Comparison of ENCODE assay signal across 13 mouse cellular contexts in the genomic region with DNA sequence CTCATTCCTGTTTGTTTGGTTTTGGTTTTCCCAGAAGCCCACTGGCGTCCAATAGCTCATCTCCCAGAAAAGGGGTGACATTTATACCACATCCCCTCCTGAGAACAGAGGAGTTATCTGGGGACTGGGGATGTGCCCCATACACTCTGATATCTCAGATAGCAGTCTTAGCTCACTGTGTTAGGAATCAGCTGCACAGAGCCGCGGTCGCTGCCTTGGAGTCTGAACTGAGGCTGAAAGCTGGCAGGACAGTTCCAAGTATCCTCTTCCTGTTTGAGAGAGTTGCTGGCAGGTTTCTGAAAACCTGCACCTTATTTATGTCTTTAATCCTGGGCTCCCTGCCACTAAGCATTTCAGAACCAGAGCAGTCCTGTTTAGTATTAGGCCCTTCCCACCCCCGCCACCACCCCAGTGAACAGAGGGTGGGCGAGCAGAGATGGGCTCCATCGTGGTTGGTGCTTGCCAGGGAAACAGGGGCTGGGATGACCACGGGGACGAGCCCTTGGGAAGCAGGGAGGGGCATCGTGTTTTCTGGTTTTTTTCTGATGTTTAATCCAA.
DNase-seq lines count a peak whose midpoint lies in the region; ATAC-seq and TF ChIP-seq lines count a peak whose summit lies in the region.
"Had no signal": no experiment of that assay in that cellular context is flagged by ENCODE, and none has a peak within 500 bp of the region (broad histone marks: within the 10 kb centered on the region; RNA-seq: fewer than 3 reads in every experiment).

No protein-coding gene starts in this region.

- WGBS in limb, embryonic 13.5 days: 52% methylated on average over 10 of the region's 10 CpGs
- WGBS in limb, embryonic 10.5 days: 67% methylated on average over 10 of the region's 10 CpGs
- 73% methylated on average over 10 of the region's 10 CpGs for WGBS in hindbrain, embryonic 14.5 days
- 58% methylated on average over 10 of the region's 10 CpGs for WGBS in liver, embryonic 11.5 days

- TF ChIP-seq CTCF in gastrocnemius, adult 2 months (IDR thresholded peaks at IDR 0.05): no peak

- H3K9ac ChIP-seq in limb, embryonic 13.5 days: no peak overlapping the region
- no peak overlapping the region for H3K9ac ChIP-seq in hindbrain, embryonic 14.5 days
- no peak overlapping the region for H3K9ac ChIP-seq in liver, embryonic 11.5 days (ENCODE audit: low read depth, low read length)
- H3K9ac ChIP-seq: liver, embryonic 15.5 days had no signal

- ATAC-seq in limb, embryonic 13.5 days (ENCODE audit: low FRiP score, low read depth): peak; percentile 85
- no peak for ATAC-seq in hindbrain, embryonic 14.5 days (ENCODE audit: low FRiP score)
- no peak for ATAC-seq in liver, embryonic 11.5 days (replicated peaks; ENCODE audit: low FRiP score)

- H3K4me2 ChIP-seq in limb, embryonic 13.5 days (replicated peaks): no peak overlapping the region
- H3K4me2 ChIP-seq in hindbrain, embryonic 14.5 days (replicated peaks): no peak overlapping the region
- no peak overlapping the region for H3K4me2 ChIP-seq in liver, embryonic 11.5 days
- H3K4me2 ChIP-seq: liver, embryonic 15.5 days had no signal

- no peaks in the 10 kb centered on the region for H3K36me3 ChIP-seq in limb, embryonic 13.5 days
- 0 out of 2 replicates have a peak, but pooled peaks cover 3% of the 10 kb centered on the region for H3K36me3 ChIP-seq in limb, embryonic 10.5 days
- no peaks in the 10 kb centered on the region for H3K36me3 ChIP-seq in hindbrain, embryonic 14.5 days (replicated peaks; ENCODE audit: control insufficient read depth, insufficient read depth)
- H3K36me3 ChIP-seq in liver, embryonic 11.5 days (ENCODE audit: control insufficient read depth, insufficient read depth, low read length): no peaks in the 10 kb centered on the region
- H3K36me3 ChIP-seq: liver, embryonic 15.5 days had no signal

- no peaks in the 10 kb centered on the region for H3K27me3 ChIP-seq in limb, embryonic 13.5 days
- no peaks in the 10 kb centered on the region for H3K27me3 ChIP-seq in limb, embryonic 10.5 days (ENCODE audit: low read depth, poor library complexity, severe bottlenecking)
- H3K27me3 ChIP-seq in hindbrain, embryonic 14.5 days (ENCODE audit: control insufficient read depth, insufficient read depth, low read length): no peaks in the 10 kb centered on the region
- no peaks in the 10 kb centered on the region for H3K27me3 ChIP-seq in liver, embryonic 11.5 days (replicated peaks; ENCODE audit: control insufficient read depth, insufficient read depth, low read length)
- H3K27me3 ChIP-seq: liver, embryonic 15.5 days had no signal

- DNase-seq in limb, embryonic 10.5 days (ENCODE audit: low spot score): no peak
- DNase-seq in adipocyte (ENCODE audit: low spot score): peak; percentile 23
- peak; percentile 43 for DNase-seq in gastrocnemius, adult 2 months
- DNase-seq in skeletal muscle tissue, adult 2 months (ENCODE audit: low read depth, low spot score): peak; percentile 11
- DNase-seq in hindbrain, embryonic 14.5 days (ENCODE audit: low spot score): no peak
- no peak for DNase-seq in liver, embryonic 11.5 days (ENCODE audit: low spot score)
- DNase-seq: cerebellum, postnatal 36 days; kidney, adult 9 months; midbrain, embryonic 14.5 days; spleen, adult 18-20 months; thymus, postnatal 36 days had no signal

- intact Hi-C loops in gastrocnemius, adult 2 months (cut with DNase I): no loop called here

- 0 out of 2 replicates have a peak overlapping the region, but pooled peaks have one; percentile 15 for H3K27ac ChIP-seq in limb, embryonic 13.5 days
- H3K27ac ChIP-seq in limb, embryonic 10.5 days: no peak overlapping the region
- peak overlapping the region; percentile 48 for H3K27ac ChIP-seq in gastrocnemius, adult 2 months
- H3K27ac ChIP-seq in hindbrain, embryonic 14.5 days: no peak overlapping the region
- H3K27ac ChIP-seq in liver, embryonic 11.5 days (ENCODE audit: low read depth, low read length): no peak overlapping the region
- H3K27ac ChIP-seq: liver, embryonic 15.5 days had no signal

- H3K9me3 ChIP-seq in limb, embryonic 13.5 days: peaks cover 8% of the 10 kb centered on the region; the same call in 1 of the 2 replicates
- H3K9me3 ChIP-seq in limb, embryonic 10.5 days (replicated peaks): 0 out of 2 replicates have a peak, but pooled peaks cover 2% of the 10 kb centered on the region
- H3K9me3 ChIP-seq in hindbrain, embryonic 14.5 days (ENCODE audit: control insufficient read depth, low read length): peaks cover 4% of the 10 kb centered on the region; the same call in 1 of the 2 replicates
- H3K9me3 ChIP-seq in liver, embryonic 11.5 days (ENCODE audit: control insufficient read depth, low read length): no peaks in the 10 kb centered on the region
- H3K9me3 ChIP-seq: liver, embryonic 15.5 days had no signal

- H3K4me3 ChIP-seq in limb, embryonic 13.5 days: no peak overlapping the region
- no peak overlapping the region for H3K4me3 ChIP-seq in limb, embryonic 10.5 days
- H3K4me3 ChIP-seq in gastrocnemius, adult 2 months: no peak overlapping the region
- H3K4me3 ChIP-seq in hindbrain, embryonic 14.5 days (replicated peaks; ENCODE audit: low read length): no peak overlapping the region
- no peak overlapping the region for H3K4me3 ChIP-seq in liver, embryonic 11.5 days (ENCODE audit: low read depth, low read length)
- H3K4me3 ChIP-seq: liver, embryonic 15.5 days had no signal

- peaks cover 15% of the 10 kb centered on the region for H3K4me1 ChIP-seq in limb, embryonic 13.5 days
- peaks cover 14% of the 10 kb centered on the region for H3K4me1 ChIP-seq in limb, embryonic 10.5 days
- no peaks in the 10 kb centered on the region for H3K4me1 ChIP-seq in hindbrain, embryonic 14.5 days (replicated peaks; ENCODE audit: control insufficient read depth, insufficient read depth, low read length)
- H3K4me1 ChIP-seq in liver, embryonic 11.5 days (replicated peaks; ENCODE audit: control insufficient read depth, insufficient read depth, low read length): no peaks in the 10 kb centered on the region; the same call in 1 of the 2 replicates
- H3K4me1 ChIP-seq: liver, embryonic 15.5 days had no signal

Comparison
In these comparisons a context has a peak if more than half of its experiments do, and no peak if none do; other contexts are left out.
1. H3K27ac ChIP-seq: peak in limb, embryonic 13.5 days (single experiment) and gastrocnemius, adult 2 months (single experiment); none in limb, embryonic 10.5 days (single experiment), hindbrain, embryonic 14.5 days (single experiment) and liver, embryonic 11.5 days (single experiment).
2. DNase-seq: peak in adipocyte (single experiment), gastrocnemius, adult 2 months (single experiment) and skeletal muscle tissue, adult 2 months (single experiment); none in limb, embryonic 10.5 days (single experiment), hindbrain, embryonic 14.5 days (single experiment) and liver, embryonic 11.5 days (single experiment).